Mouse (Mus musculus): Measurements from ENCODE around the gene Hif3a.

The Hif3a gene

DNA sequence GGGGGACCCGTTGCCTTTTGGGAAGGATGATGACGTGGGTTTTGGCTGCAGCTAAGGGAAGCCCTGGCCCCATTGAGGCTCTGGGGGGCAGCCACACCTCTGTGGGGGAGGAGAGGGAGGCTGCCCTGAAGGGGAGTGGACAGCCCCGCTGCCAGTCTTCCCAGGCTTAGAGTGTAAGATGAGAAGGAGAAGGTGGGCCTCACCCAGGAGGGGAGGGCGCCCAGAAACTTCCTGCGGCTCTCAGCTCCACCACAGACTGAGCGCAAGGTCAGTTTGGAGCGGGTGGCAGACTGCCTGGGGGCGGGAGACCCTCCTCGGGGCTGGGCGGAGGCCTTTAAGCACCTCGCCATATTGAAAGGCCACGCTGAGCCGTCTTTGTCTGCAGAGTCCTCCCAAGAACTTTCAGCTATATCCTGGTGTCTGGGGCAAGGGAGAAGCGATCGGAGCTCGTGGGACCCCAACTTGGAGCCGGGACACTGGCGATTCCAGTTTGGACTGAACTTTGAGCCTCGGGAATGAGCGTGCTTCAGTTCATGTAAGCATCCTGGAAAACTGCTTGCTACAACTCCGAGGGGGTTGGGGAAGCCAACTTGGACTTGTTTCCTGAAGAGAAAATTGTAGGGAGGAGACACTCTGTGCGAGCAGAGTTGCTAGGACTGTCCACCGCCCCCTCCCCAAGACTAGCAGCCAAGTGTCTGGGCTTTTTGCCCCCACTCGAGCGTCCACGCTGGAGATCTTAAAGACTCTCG lies 68.4 kb downstream of the Hif3a start:
- in situ Hi-C loops (cut with MboI) = loop anchor here (10.0 kb wide), 1 partner anchor 59 kb away; no protein-coding TSS in a partner anchor

DNA sequence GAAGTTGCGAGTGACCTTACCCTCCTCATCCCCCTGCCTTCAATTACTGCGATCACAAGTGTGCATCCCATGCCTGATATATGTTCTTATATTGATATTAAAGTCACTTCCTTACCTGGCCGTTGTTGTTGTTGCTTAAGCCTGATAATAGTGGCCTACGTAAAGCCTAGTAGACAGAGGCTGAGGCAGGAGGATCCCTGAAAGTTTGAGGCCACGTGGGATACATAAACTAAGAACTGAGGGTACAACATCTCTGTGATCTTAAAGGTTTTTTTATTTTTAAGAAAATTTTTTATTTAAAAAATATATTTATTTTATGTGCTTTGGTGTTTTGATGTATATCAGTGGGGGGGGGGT lies 69.8 kb downstream of the Hif3a start, which contains the start of gene Ccdc8:
Gene Ccdc8 (plus strand): TSS at position 258 of the 357 bp plus-strand sequence.
- in situ Hi-C loops (cut with MboI) = loop anchor here (10.0 kb wide), 1 partner anchor 58 kb away; no protein-coding TSS in a partner anchor

DNA sequence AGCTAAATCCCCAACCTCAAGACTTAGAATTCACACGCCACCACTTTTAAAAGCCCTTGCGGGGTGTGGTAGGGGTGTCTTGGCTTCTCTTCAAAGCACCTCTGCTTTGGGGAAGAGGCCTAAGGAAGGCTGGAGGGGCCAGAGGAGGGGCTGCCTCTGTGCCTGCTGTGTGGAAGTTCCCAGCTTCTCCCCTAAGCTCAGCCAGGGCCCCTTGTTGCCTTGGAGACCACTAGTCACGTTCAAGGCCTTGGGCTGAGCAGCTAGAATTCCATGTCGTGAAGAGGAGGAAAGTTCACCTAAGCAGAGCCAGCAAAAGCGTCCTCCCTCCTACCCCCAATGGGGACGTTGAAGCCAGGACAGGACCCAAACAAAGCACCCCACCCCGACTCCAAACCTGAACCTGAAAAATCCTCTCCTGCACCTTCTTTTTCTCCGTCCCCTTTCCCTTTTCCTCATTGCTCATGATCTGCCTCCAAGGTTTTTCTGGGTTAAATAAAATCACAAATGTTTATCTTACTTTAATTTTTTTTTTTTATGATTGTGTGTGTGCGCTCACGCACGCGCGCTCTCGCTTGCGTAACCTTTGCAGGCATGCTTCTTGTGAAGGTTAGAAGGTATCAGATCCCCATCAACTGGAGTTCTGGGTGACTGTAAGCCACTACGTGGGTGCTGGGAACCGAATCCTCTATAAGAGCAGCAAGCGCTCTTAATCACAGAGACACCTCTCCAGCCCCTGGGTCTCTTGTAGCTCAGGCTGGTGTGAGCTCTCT lies 70.4 kb downstream of the Hif3a start:
- in situ Hi-C loops (cut with MboI) = loop anchor here (10.0 kb wide), 1 partner anchor 57 kb away; no protein-coding TSS in a partner anchor

DNA sequence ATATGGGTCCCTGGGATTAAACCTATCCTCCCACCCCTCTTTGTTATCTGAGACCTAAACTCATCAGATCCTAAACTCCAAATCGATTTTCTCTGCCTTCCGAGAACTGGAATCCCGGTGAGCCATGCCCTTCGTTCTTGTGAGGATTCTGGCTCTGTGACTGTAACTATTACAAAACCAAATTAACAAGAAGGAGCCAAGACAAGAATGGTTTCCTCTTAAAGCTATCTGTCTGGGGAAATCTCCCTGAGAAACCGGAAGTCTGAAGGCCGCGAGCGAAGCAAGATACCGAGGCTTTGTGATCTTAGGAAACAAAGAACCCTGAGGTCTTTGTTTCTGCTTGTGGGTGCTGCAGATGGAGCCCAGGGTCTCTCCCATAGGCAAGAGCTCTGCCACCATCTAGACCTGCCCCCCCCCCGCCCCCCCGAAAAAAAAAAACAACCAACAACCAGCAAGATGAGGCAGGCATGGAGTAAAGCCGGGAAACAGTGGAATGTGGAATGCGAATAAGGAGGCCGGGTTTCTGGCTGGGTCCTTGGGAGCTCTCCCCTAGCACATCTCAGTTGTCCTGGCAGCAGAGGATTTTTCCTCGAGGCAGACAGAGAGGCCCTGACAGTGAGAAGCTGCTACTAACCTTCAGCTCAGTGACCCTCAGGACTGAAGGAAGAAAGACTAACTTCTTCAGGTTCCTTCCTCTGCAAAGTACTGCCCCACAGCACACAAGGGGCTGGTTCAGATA lies 72.1 kb downstream of the Hif3a start:
- in situ Hi-C loops (cut with MboI) = loop anchor here (10.0 kb wide), 1 partner anchor 55 kb away; no protein-coding TSS in a partner anchor

DNA sequence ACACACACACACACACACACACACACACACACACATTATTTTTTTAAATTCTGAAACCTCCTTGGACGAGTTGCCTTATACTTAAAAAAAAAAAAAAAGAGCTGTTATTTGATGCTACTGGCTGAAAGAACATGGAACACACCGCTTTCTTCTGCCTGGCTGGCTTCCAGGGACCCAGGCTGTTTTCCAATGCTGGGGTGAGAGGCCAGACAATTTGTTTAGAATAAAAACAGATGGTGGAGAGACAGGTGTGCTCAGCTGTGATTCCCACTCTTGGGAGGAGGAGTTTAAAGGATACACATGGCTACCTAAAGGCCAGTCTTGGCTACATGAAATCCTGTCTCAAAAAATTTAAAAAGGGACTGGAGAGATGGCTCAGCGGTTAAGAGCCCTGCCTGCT lies 73.8 kb downstream of the Hif3a start:
- in situ Hi-C loops (cut with MboI) = loop anchor here (10.0 kb wide), 1 partner anchor 56 kb away; no protein-coding TSS in a partner anchor

DNA sequence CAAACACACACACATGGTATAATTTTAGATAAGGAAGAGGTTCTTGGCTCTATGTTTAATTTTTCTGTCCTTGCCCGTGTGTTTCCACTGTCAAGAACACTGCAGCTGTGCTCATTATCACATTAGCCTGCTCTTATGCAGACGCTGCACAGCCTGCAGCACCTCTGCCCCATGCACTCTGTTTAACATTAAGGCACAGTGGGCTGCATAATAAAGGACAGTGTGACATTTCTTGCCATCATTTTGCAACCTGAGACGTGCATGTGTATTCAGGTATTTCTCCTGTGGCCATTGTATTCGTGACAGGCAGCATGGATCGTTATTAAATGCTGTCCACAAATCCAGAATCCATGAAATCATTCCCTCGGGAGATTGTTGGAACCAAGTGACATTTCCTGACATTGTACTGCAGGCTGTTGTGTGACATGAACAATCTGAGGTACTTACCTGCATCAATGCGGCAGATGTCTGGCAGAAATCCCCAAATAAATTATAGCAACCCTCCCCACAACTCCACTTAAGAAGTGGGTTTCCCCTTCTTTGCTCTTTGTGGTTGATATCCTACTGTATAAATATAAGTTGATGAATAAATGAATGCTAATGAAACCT lies 74.6 kb downstream of the Hif3a start:
- in situ Hi-C loops (cut with MboI) = loop anchor here (10.0 kb wide), 1 partner anchor 57 kb away; no protein-coding TSS in a partner anchor

DNA sequence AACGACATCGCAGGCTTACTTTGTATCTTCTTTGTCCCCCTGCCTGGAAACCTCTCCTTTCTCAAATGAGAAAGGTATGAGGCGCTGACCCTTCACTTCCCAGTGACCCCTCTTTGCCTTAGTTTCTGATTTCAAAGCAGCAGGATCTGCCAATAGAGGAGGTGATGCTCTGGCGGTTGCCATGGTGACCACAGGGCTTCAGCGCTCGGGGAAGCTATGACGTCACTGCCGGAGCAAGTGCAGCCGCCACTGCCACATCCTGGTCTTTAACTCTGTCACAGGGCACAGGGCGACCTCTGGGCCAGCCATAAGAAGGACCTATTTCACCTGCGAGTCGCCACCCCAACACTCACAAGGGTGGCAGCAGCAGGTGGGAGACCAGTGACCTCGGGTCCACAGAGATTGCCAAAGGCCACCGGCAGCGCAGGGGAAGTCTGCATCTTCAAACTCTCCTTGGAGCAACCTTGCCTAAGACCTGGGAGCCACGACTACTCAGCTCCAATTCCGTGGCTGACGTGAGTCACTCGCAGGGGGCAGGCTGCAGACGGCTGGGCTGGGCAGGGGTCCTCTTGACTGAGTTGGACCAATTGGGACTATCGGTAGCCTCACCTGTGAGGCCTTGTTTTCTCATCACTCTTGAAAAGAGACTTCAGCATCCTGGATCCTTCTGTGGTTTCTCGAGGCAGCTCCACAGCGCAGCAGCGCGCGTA lies 79.2 kb downstream of the Hif3a start, which contains the start of gene Gm42372:
Gene Gm42372 (plus strand): TSS at position 228 of the 710 bp plus-strand sequence.
- in situ Hi-C loops (cut with MboI) = loop anchor here (10.0 kb wide), 1 partner anchor 62 kb away; no protein-coding TSS in a partner anchor

Data from mature B cell (primary cell).